Mouse (Mus musculus) brain, embryonic 14.5 days (tissue): ENCODE results near the gene Dazap1. TPM values are rescaled to one million over a fixed set of nuclear protein-coding genes. Genes with fewer than 3 reads are reported as not detected.
A peak's percentile ranks its signal among the peaks of the same experiment; 100 is the strongest.

ENCODE experiments used
- DNase-seq: peaks from one replicate; pipeline ENCODE4 v3.0.0-alpha.2; 2011; ENCODE audit warnings: low read depth
- CTCF ChIP-seq: fragments of 200-500 bp; IDR thresholded peaks from 2 replicates; pipeline ENCODE4 v1.5.1; 2012; ENCODE audit warnings: inconsistent platforms, mild to moderate bottlenecking, moderate library complexity, borderline replicate concordance; ENCODE audit not compliant: insufficient read depth, insufficient read length; ENCODE audit errors: extremely low read depth
- POLR2A ChIP-seq: fragments of 200-500 bp; IDR thresholded peaks from 2 replicates; pipeline ENCODE4 v1.6.1; 2012; ENCODE audit warnings: mild to moderate bottlenecking, inconsistent platforms, borderline replicate concordance; ENCODE audit not compliant: poor library complexity, insufficient read depth, insufficient read length, severe bottlenecking; ENCODE audit errors: extremely low read depth
- polyA plus RNA-seq: library from polyadenylated mRNA; depleted of rRNA; stranded (reverse); fragments of >200 nt; gene quantifications from 2 replicates; pipeline ENCODE4 v1.2.3, GENCODE M21; 2012

Dazap1 gene
- polyA plus RNA-seq, 1 experiment: 207 TPM

DNA sequence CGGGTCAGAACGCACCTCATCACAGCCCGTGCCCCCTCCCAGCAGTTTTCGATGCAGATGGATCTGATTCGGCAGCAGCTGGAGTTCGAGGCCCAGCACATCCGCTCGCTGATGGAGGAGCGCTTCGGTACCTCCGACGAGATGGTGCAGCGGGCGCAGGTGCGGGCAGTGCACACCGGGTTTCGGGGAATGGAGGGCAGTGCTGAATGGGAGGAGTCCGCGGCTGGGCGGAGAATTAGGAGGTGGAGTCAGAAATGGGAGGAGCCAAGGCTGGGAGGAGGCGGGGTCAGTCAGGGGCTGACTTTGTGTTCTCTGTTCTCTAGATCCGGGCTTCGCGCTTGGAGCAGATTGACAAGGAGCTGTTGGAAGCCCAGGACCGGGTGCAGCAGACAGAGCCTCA lies 43.6 kb downstream of the Dazap1 start:
- TF ChIP-seq CTCF: no peak
- no peak for TF ChIP-seq POLR2A
- DNase-seq: no peak

DNA sequence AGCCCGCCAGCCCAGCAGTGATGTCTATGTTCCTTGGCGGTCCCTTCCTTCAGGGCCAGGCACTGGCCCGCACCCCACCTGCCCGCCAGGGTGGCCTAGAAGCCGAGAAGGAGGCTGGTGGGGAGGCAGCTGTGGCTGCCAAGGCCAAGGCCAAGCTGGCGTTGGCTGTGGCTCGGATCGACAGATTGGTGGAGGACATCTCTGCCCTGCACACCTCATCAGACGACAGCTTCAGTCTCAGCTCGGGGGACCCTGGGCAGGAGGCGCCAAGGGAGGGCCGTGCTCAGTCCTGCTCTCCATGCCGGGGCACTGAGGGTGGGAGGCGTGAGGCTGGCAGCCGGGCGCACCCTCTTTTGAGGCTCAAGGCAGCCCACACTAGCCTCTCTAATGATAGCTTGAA lies 50.3 kb downstream of the Dazap1 start:
- no peak for DNase-seq
- TF ChIP-seq CTCF (no peak), POLR2A (no peak)

DNA sequence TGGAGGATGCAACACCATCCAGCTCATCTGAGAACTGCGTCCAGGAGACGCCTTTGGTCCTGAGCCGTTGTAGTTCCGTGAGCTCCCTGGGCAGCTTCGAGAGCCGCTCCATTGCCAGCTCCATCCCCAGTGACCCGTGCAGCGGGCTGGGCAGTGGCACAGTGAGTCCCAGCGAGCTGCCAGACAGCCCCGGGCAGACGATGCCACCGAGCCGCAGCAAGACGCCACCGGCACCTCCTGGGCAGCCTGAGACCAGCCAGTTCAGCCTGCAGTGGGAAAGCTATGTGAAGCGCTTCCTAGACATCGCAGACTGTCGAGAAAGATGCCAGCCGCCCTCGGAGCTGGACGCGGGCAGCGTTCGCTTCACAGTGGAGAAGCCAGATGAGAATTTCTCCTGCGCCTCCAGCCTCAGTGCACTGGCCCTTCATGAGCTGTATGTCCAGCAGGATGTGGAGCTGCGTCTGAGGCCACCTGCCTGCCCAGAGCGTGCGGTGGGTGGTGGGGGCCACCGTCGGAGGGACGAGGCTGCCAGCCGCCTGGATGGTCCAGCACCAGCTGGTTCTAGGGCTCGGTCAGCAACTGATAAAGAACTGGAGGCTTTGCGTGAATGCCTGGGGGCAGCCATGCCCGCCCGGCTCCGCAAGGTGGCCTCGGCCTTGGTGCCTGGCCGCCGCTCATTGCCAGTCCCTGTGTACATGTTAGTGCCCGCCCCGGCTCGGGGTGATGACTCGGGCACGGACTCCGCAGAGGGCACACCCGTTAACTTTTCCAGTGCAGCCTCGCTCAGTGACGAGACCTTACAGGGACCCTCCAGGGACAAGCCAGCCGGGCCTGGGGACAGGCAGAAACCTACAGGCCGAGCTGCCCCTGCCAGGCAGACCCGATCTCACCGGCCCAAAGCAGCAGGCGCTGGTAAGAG lies 51.6 kb downstream of the Dazap1 start:
- no peak for TF ChIP-seq CTCF
- no peak for TF ChIP-seq POLR2A
- no peak for DNase-seq

DNA sequence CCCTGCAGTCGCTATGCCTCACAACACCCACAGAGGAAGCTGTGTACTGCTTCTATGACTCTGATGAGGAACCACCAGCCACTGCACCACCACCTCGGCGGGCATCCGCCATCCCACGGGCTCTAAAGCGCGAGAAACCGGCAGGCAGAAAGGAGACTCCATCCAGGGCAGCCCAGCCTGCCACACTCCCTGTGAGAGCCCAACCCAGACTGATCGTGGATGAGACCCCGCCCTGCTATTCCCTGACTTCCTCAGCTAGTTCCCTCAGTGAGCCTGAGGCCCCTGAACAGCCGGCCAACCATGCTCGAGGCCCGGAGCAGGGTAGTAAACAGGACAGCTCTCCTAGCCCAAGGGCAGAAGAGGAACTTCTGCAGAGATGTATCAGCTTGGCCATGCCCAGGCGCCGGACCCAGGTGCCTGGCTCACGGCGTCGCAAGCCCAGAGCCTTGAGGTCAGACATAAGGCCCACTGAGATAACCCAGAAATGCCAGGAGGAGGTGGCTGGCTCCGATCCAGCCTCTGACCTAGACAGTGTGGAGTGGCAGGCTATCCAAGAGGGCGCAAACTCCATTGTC lies 52.4 kb downstream of the Dazap1 start:
- no peak for DNase-seq
- no peak for TF ChIP-seq CTCF
- TF ChIP-seq POLR2A: no peak

DNA sequence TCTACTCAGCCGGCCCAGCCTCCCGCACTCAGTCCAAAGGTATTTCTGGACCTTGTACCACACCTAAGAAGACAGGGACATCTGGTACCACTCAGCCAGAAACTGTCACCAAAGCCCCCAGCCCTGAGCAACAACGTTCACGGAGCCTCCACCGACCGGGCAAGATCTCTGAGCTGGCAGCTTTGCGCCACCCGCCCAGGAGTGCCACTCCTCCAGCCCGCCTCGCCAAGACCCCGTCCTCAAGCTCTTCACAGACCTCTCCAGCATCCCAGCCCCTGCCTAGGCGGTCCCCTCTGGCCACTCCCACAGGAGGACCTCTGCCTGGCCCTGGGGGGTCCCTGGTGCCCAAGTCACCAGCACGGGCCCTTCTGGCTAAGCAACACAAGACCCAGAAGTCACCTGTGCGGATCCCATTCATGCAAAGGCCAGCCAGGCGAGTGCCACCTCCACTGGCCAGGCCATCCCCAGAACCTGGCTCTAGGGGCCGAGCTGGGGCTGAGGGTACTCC lies 53.3 kb downstream of the Dazap1 start:
- no peak for DNase-seq
- TF ChIP-seq POLR2A: no peak
- TF ChIP-seq CTCF: no peak

DNA sequence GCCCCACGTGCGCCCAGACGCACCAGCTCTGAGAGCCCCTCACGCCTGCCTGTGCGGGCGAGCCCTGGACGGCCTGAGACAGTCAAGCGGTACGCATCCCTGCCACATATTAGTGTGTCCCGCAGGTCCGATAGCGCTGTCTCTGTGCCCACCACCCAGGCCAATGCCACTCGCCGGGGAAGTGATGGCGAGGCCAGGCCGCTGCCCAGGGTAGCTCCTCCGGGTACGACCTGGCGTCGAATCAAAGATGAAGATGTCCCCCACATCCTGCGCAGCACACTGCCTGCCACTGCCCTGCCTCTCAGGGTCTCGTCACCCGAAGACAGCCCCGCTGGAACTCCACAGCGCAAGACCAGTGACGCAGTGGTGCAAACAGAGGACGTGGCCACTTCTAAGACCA lies 54.0 kb downstream of the Dazap1 start:
- no peak for TF ChIP-seq CTCF
- TF ChIP-seq POLR2A: no peak
- DNase-seq: no peak

DNA sequence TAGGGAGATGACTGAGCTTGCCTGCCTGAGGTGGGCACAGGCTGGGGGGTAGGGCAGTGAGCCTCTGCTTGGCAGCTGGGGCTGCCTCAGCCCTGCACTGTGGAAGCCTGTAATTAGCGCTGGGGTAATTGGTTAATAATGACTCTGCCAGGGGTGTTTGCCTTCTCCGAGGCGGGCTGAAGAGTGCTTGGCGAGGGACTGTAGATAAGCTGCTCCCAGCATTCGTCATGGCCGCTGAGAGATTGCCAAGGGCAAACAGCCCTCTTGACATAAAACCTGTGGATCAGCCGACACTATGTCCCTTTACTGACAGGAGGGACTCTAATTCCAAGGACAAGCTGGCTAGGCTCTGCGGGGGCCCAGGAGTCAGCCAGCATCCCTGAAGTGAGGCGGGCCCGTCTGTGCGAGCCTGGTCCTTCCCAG lies 55.1 kb downstream of the Dazap1 start:
- DNase-seq: peak; percentile 76
- no peak for TF ChIP-seq POLR2A

DNA sequence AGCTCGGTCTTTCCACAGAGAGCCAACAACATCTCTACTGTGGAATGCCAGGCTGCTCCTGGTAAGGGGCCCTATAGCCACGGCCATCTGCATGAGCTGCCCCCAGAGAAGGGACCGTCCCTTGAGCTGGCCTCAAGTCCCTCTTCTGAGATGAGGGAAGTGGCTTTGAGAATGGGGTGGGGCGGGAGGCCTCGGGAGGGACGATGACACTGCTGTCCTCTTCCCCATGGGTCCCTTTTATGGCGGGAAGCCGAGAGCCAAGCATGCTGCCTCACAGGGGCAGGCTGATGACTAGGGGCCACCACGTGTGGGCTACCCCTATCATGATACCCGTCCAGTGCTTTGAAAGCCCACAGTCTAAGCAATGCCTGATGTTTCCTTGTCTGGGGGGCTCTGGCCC lies 55.7 kb downstream of the Dazap1 start:
- no peak for TF ChIP-seq POLR2A
- TF ChIP-seq CTCF: no peak
- no peak for DNase-seq

DNA sequence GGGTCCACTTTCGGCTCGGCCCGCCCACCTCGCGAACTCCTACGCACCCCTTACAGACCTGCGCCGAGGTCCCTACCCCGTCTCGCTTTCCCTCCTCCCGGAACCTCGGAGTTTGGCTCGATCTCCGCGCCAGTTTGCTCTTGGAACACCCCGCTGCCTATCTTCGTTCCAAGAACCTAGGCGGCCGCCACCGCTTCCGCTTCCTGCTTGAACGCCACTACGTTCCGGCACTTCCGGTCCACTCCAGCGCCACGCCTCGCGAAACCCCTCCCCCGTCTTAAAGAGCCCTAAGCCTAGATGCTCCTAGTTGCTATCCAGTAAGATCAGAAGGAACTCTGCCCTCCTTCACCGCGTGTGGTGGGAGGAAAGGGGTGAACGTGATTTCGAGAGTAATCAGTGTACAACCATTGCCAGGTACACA lies 59.1 kb downstream of the Dazap1 start, which contains the start of gene 2310011J03Rik:
Gene 2310011J03Rik (minus strand): TSS at position 198 of the 421 bp plus-strand sequence.
- peak; percentile 33; the same call in 1 of the 2 replicates for TF ChIP-seq POLR2A
- no peak for TF ChIP-seq CTCF
- DNase-seq: peak; percentile 97

DNA sequence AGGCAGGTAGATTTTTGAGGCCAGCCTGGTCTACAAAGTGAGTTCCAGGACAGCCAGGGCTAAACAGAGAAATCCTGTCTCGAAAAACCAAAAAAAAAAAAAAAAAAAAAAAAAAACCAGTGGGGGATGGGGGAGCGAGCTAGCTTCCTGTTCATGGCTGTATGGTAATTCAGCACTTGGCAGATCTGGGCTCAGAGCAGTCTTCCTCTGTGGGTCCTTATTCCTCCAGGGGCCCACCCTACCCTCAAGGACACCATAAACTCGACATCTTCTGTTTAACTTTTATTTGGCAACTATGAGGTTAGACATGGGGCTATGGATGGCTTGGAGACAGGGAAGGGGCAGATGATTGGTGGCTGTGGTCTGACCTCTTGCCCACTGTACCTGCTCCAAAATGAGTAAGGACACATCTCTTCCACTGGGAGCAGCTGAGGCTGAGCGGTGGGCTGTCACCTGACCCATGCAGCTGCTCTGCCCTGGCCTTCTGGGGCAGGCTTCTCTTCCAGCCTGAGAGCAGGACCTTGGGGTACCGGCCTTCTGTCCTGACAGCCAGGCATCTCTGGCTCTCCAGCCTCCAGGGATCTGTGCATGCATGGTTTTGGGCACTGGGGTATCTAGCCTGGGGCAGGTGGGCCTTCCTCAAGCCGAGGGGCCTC lies 59.9 kb downstream of the Dazap1 start:
- DNase-seq: no peak
- no peak for TF ChIP-seq POLR2A
- no peak for TF ChIP-seq CTCF

DNA sequence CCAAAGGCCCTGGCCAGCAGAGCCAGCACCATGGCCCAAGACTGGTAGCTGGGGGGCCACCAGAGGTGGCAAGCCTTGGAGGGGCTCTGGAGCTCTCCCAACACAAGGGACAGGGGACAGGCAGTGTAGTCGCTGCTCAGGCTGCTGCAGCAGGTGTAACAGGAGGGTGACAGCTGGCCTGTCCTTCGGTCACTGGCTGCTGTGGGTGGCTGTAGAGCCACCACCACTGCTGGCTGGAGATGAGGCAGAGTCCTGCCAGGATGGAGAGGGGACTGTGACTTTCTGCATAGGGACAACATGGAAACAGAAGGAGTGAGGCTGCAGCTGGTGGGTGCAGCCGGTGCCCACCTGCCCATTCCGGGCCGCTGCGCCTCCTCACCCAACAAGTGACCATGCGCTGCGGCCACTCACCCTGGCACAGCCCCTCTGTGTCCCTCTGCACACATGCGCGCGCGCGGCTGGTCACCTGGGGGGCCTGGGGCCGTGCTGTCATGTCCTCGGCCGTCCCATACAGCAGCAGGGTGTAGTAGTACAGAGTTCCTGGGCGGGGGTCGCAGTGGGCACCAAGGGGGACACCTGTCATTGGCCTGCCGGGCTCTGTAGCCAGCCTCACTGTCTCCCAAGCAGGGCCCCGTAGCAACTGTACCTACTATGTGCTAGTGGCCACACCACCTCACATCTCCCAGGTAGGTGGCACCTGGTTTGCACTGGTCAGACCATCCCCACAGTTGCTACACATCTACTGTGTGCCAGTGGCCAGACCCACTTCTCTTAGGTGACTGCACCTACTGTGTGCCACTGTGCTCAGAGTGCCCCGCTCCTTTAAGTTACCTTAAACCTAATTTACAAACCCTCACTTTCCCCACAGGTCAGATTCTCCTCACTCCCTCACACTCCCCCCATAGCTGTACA lies 60.6 kb downstream of the Dazap1 start:
- TF ChIP-seq CTCF: no peak
- TF ChIP-seq POLR2A: no peak
- no peak for DNase-seq

DNA sequence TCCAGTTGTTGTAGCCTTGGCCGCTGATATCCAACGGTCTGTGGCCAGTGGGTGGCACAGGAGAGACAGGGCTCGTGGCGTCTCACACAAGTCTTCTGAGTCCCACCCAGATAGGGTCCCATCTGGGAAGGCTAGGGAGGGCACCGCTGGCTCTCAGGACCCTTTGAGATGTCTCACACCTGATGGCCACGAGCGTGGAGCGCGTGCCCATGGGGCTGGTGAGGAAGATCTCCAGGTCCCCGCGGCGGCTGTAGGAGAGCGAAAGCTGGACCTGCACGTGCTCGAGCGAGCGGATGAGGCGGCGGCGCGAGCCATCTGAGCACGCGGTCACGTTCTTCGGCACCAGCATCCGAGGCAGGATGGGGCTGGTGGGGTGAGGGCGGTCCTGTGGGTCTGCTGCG lies 61.5 kb downstream of the Dazap1 start:
- no peak for TF ChIP-seq CTCF
- TF ChIP-seq POLR2A: no peak
- DNase-seq: peak; percentile 26

DNA sequence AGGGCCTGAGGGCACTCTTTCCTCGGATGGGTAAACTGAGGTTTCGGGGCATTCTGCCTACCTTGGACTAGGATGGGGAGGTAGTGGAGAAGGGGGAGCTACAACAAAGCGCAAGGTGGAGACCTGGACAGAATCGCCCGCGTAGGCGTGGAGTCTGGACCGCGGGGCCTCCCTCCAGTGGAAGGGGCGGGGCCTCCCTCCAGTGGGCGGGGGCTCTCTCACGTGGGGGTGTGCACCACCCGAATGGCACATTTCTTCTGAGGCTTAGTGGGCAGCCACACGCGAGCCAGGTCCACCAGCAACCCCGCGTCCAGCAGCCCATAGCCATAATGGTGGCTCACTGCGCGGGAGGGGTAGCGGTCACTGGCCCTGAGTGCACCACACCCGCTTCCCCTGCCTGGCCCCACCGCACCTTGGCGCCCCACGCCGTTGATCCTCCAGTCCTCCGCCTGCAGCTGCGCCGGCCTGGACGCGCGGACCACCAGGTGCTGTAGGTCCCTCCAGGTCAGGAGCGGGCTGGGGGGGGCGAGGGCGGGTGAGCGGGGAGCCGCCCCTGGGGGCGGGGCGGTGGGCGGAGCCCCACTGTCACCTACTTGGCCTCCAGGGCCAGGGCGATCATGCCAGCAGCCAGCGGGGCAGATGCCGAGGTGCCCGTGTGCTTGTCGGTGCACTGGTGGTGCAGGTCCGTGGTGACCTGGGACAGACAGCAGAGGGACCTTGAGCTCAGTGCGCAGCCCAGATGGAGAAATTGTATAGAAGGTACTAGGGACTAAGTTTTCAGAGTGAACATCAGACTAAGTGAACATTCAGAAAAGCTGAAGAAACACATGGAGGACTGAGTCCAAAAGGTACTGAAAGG lies 62.2 kb downstream of the Dazap1 start:
- peak; percentile 25 for DNase-seq
- TF ChIP-seq CTCF: no peak
- TF ChIP-seq POLR2A: no peak
